Mouse (Mus musculus) myocyte (in vitro differentiated cells): ENCODE measurements around the gene Pik3r5. TPM values are rescaled to one million over a fixed set of nuclear protein-coding genes. Genes with fewer than 3 reads are reported as not detected.

Experiments used
- H3K27me3 ChIP-seq: one replicate; pipeline ENCODE4 v1.6.1; 2011; ENCODE audit not compliant: control insufficient read depth, insufficient read depth, insufficient read length
- H3K36me3 ChIP-seq: one replicate; pipeline ENCODE4 v1.6.1; 2011; ENCODE audit not compliant: control insufficient read depth, insufficient read depth
- H3K4me2 ChIP-seq: one replicate; pipeline ENCODE4 v1.6.1; 2011; ENCODE audit warnings: low read depth, control low read depth
- H3K4me3 ChIP-seq: one replicate; pipeline ENCODE4 v1.5.1; 2011; ENCODE audit warnings: mild to moderate bottlenecking, control low read depth, moderate library complexity
- H3K79me2 ChIP-seq: one replicate; pipeline ENCODE4 v1.6.1; 2011; ENCODE audit not compliant: control insufficient read depth, insufficient read depth
- H3ac ChIP-seq: one replicate; pipeline ENCODE4 v1.6.1; 2011; ENCODE audit not compliant: control insufficient read depth, insufficient read length
- CEBPB ChIP-seq: IDR thresholded peaks from 2 replicates; pipeline ENCODE4 v1.6.1; 2011; ENCODE audit warnings: mild to moderate bottlenecking, moderate library complexity; ENCODE audit not compliant: poor library complexity, insufficient read depth, severe bottlenecking
- E2F4 ChIP-seq: IDR thresholded peaks from one replicate; pipeline ENCODE4 v1.6.1; 2011; ENCODE audit warnings: mild to moderate bottlenecking, control low read depth, moderate library complexity; ENCODE audit not compliant: insufficient read depth
- MAX ChIP-seq: IDR thresholded peaks from one replicate; pipeline ENCODE4 v1.6.1; 2011; ENCODE audit warnings: low read depth, mild to moderate bottlenecking, control low read depth
- MYOD1 ChIP-seq, 3 experiments: IDR thresholded peaks; one replicate each; pipeline ENCODE4 v1.6.1; 2011; ENCODE audit warnings: control low read depth in 2 of 3, low read depth in 2 of 3, mild to moderate bottlenecking in 2 of 3, moderate library complexity in 1 of 3; ENCODE audit not compliant: insufficient read length in 2 of 3, control insufficient read depth in 1 of 3
- MYOG ChIP-seq, 3 experiments: IDR thresholded peaks; one replicate each; pipeline ENCODE4 v1.6.1; 2011; ENCODE audit warnings: control low read depth in 2 of 3, low read depth in 2 of 3, mild to moderate bottlenecking in 2 of 3; ENCODE audit not compliant: insufficient read length in 2 of 3, control insufficient read depth in 1 of 3, insufficient read depth in 1 of 3
- POLR2A ChIP-seq: IDR thresholded peaks from one replicate; pipeline ENCODE4 v1.6.1; 2011; ENCODE audit warnings: low read depth, mild to moderate bottlenecking, control low read depth, moderate library complexity; ENCODE audit not compliant: insufficient read length
- POLR2AphosphoS2 ChIP-seq: IDR thresholded peaks from one replicate; pipeline ENCODE4 v1.6.1; 2011; ENCODE audit warnings: low read depth, control low read depth; ENCODE audit not compliant: insufficient read length
- REST ChIP-seq: IDR thresholded peaks from one replicate; pipeline ENCODE4 v1.6.1; 2011; ENCODE audit warnings: mild to moderate bottlenecking, control low read depth, moderate library complexity; ENCODE audit not compliant: insufficient read depth, insufficient read length
- SRF ChIP-seq: IDR thresholded peaks from one replicate; pipeline ENCODE4 v1.6.1; 2011; ENCODE audit warnings: low read depth; ENCODE audit not compliant: control insufficient read depth, insufficient read length
- TCF12 ChIP-seq: IDR thresholded peaks from one replicate; pipeline ENCODE4 v1.6.1; 2011; ENCODE audit warnings: mild to moderate bottlenecking, control low read depth; ENCODE audit not compliant: poor library complexity, insufficient read depth, severe bottlenecking
- TCF3 ChIP-seq: IDR thresholded peaks from one replicate; pipeline ENCODE4 v1.6.1; 2011; ENCODE audit warnings: low read depth, control low read depth; ENCODE audit not compliant: insufficient read length
- USF1 ChIP-seq: IDR thresholded peaks from one replicate; pipeline ENCODE4 v1.6.1; 2011; ENCODE audit warnings: low read depth, mild to moderate bottlenecking, control low read depth, moderate library complexity
- polyA plus RNA-seq: library from polyadenylated mRNA; unstranded; fragments of >200 nt; fragmentation: generic; extraction: Trizol; gene quantifications from one replicate; pipeline ENCODE4 v1.2.1, GENCODE M21; 2012; ENCODE audit warnings: missing spikeins

Pik3r5 gene
- polyA plus RNA-seq, 1 experiment = 0.22 TPM

DNA sequence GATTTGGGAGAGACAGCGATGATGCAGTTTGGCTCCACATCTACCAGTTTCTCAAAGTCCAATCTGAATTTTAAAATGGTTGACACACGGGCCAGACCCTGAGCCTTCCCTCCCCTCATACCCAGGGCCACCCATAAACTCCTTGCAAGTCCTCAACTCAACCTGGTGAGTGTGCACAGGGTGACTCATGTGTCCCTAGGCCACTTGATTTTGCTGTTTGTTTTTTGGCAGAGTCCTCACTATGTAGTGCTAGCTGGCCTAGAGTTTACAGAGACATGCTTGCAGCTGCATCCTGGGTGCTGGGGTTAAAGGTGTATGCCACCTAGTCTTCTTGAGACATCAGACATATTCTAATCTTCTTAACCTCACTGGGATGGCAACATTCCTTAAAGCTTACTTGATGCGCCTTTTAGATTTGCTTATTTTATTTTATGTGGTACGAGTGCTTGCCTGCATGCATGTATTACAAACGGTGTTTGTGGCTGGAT is 4.8 kb upstream of the Pik3r5 start:
- Histone ChIP-seq H3K79me2 (no peaks in the 10 kb centered on the region), H3K36me3 (no peaks in the 10 kb centered on the region), H3ac (no peak overlapping the region), H3K4me3 (no peak overlapping the region), H3K27me3 (no peaks in the 10 kb centered on the region), H3K4me2 (no peak overlapping the region)
- TF ChIP-seq POLR2A = no peak
- TF ChIP-seq MAX = no peak
- TF ChIP-seq MYOG (IDR thresholded peaks at IDR 0.05; ENCODE audit: control insufficient read depth in 1 of 3, insufficient read depth in 1 of 3, insufficient read length in 2 of 3, low read depth in 2 of 3) = no peak
- TF ChIP-seq TCF12 = no peak
- TF ChIP-seq SRF = no peak
- no peak for TF ChIP-seq CEBPB
- no peak for TF ChIP-seq TCF3
- TF ChIP-seq POLR2AphosphoS2 = no peak
- TF ChIP-seq REST = no peak
- no peak for TF ChIP-seq MYOD1 (IDR thresholded peaks at IDR 0.05; ENCODE audit: control insufficient read depth in 1 of 3, insufficient read length in 2 of 3, low read depth in 2 of 3)
- TF ChIP-seq E2F4 = no peak
- TF ChIP-seq USF1 = no peak

DNA sequence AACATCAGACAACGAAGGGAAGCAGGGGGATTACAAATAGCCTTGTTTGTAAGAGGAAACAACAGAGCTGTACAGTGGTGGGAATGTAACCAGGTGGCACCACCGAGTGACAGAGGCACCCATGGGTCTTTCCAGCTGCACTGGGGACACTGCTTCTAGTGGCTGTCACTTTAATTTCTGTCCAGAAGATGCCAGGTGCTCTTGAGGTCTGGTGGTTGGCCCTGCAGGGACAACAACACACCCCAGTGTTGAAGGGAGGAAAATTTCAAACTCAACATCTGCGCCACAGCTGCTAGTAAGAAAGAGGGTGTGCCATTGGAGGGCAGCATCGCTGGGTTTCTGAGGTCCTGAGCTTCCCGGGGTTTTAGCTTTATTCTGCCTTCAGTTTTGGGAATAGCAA is 1.3 kb upstream of the Pik3r5 start:
- Histone ChIP-seq H3K4me3 (no peak overlapping the region), H3K36me3 (no peaks in the 10 kb centered on the region), H3K27me3 (no peaks in the 10 kb centered on the region), H3ac (no peak overlapping the region), H3K79me2 (no peaks in the 10 kb centered on the region), H3K4me2 (no peak overlapping the region)
- TF ChIP-seq SRF (no peak), USF1 (no peak)

DNA sequence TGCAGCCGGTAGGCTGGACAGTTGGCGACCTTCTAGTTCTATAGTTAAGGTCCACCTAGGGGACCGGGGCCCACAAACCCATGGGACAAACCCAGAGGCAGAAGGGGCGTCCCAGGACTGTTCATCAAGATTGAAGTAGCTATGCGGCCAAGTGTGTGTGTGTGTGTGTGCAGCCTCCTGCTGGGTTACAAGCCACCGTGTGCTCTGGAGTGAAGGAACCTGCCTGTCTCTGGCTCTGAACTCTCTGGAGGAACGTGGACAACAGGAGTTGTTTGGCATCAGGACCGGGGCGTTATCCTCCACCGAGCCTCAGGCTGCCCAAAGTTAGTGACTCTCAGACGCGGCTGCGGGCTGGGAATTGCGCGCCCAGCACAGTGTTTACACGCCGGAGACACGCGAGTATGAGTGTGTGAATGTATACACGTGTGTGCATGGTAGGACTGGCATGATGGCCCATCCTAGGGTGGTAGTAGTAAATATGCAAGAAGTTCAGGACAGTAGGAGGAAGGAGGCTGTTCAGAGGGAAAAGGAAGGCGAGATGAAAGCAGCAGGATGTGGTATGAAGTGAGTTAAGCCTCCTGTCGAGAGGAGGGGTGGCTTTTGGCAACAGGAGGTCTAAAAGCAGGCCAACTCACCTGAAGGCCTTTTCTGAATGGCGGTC is 570 bp downstream of the Pik3r5 start:
- TF ChIP-seq MAX = no peak
- TF ChIP-seq SRF = no peak
- no peak for TF ChIP-seq TCF12
- no peak for TF ChIP-seq E2F4
- no peak for TF ChIP-seq POLR2A
- no peak for TF ChIP-seq MYOG (IDR thresholded peaks at IDR 0.05; ENCODE audit: control insufficient read depth in 1 of 3, insufficient read depth in 1 of 3, insufficient read length in 2 of 3, low read depth in 2 of 3)
- TF ChIP-seq CEBPB = no peak
- no peak for TF ChIP-seq MYOD1 (IDR thresholded peaks at IDR 0.05; ENCODE audit: control insufficient read depth in 1 of 3, insufficient read length in 2 of 3, low read depth in 2 of 3)
- TF ChIP-seq POLR2AphosphoS2 = no peak
- no peak for TF ChIP-seq TCF3
- no peak for TF ChIP-seq REST
- TF ChIP-seq USF1 = no peak
- Histone ChIP-seq H3K4me2 (peak overlapping the region; percentile 34), H3K4me3 (no peak overlapping the region), H3K36me3 (no peaks in the 10 kb centered on the region), H3ac (no peak overlapping the region), H3K27me3 (no peaks in the 10 kb centered on the region), H3K79me2 (no peaks in the 10 kb centered on the region)

DNA sequence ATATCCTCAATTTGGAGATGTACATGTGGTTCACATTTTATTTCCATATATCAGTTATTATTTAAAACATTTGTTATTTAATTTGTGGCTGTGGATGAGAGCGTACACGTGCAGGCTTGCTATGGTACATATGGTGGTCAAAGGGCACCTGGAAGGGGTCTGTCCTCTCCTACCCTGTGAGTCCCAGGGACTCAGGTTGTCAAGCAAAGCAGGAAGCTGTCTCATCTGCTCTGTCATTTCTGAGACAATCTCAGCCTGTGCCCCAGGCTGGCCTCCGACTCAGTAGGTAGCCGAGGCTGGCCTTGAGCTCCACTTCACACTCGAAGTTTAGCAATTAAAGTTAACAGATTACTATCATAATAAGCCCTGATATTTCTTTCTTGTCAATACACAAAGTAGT is 1.6 kb downstream of the Pik3r5 start:
- H3K27me3 ChIP-seq = no peaks in the 10 kb centered on the region
- no peaks in the 10 kb centered on the region for H3K36me3 ChIP-seq
- no peak overlapping the region for H3K4me3 ChIP-seq
- no peak overlapping the region for H3K4me2 ChIP-seq
- H3K79me2 ChIP-seq = no peaks in the 10 kb centered on the region
- no peak overlapping the region for H3ac ChIP-seq
- no peak for TF ChIP-seq TCF12
- TF ChIP-seq MAX = no peak
- no peak for TF ChIP-seq E2F4

DNA sequence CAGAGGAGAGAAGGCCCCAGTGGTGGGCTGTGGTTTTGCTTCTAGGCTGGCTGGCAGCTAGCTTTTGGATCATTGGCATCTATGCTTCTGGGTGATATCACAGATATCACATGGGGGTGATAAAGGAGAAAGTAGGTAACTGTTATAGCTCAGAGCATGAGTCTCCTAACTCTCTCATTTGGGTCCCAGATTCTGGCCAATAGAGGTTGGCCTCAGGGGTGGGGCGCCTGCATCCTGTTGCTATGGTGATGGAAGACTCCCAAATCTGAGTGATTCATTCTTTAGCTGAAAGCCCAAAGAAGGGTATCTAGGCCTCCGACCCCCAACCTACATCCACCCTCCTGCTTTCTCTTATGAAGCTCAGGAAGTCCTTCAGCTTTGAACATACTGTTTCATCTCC is 2.8 kb downstream of the Pik3r5 start:
- Histone ChIP-seq H3K79me2 (no peaks in the 10 kb centered on the region), H3ac (no peak overlapping the region), H3K4me2 (no peak overlapping the region), H3K27me3 (no peaks in the 10 kb centered on the region), H3K4me3 (no peak overlapping the region), H3K36me3 (no peaks in the 10 kb centered on the region)
- no peak for TF ChIP-seq TCF12
- TF ChIP-seq E2F4 = no peak
- no peak for TF ChIP-seq POLR2AphosphoS2
- TF ChIP-seq POLR2A = no peak
- TF ChIP-seq MYOD1 (IDR thresholded peaks at IDR 0.05; ENCODE audit: control insufficient read depth in 1 of 3, insufficient read length in 2 of 3, low read depth in 2 of 3) = no peak
- TF ChIP-seq REST = no peak
- no peak for TF ChIP-seq TCF3
- no peak for TF ChIP-seq CEBPB
- TF ChIP-seq MYOG (IDR thresholded peaks at IDR 0.05; ENCODE audit: control insufficient read depth in 1 of 3, insufficient read depth in 1 of 3, insufficient read length in 2 of 3, low read depth in 2 of 3) = no peak
- no peak for TF ChIP-seq SRF
- TF ChIP-seq MAX = no peak
- no peak for TF ChIP-seq USF1
